Mouse (Mus musculus): Measurements from ENCODE around the gene AW011738.

AW011738 gene

DNA sequence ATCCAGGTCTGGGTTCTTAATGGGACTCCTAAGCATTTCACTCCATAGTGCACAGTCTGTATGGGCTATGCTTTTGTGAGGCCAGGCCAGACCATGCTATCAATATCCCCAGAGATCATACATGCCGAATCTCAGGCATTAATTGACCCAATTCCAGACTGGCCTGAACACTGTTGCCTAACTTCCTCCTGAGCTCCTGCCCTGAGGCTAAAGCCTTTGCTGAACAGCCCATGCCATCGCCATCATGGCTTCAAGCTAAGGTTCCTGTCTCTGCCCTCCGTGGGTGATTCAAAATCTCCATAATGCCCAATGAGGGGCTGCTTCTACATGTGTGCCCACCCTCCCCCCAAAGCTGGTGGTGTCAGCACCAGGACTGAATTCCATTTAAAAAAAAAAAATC lies 49.5 kb downstream of the AW011738 start:
- no peak for TF ChIP-seq GATA4 (IDR thresholded peaks at IDR 0.05; ENCODE audit: insufficient replicate concordance, low read length)

DNA sequence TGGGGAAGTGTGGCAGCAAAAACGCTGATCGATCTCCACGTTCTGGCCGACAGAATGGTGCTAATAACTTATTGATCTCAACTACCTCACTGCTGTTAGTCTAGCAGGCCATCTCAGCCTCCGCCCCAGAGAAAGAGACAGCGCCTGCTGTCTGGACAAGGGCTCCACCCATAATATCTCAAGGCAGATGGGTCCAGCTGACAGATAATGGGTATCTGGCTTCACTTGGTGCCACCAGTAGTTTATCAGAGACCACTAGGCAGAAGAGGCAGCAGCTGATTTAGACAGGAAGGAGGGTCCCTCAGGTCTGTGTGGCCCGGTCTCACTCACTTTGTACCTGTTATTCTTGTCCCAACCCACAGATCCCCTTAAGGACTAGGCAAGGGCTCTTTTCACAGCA lies 49.9 kb downstream of the AW011738 start:
- TF ChIP-seq GATA4 (IDR thresholded peaks at IDR 0.05; ENCODE audit: insufficient replicate concordance, low read length): no peak

DNA sequence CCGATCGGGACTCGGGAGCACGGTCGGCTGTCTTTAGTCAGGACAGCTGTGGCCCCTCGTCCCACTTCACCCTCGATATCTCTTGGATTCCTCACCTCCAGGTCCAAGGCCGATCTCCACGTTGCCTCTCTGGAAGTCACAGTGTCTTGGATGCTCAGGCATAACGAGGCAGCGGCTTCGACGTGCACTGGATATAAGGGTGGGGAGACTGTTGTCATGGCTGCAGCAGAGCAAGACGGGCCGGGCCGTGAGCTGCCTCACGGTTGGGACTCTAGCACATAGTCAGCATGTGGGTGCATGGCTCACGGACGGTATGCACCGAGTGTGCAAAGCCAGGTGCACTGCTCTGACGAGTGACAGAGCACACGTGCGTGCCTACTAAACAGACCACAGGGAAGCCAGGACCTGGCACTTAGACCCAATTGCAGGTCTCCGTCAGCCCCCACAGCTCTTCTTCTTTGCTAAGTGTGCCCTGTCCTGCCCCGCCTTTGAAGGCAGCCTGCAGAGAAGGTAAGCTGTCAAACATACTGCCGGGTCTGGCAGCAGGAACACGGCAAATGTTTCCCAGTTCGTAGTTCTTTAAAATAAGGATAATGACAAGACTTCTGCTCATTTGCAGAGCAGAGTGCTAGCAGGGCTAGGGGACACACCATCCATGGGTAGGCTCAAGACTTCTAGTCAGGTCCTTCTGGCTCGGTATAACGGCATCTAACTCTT lies 51.4 kb downstream of the AW011738 start:
- no peak for TF ChIP-seq GATA4 (IDR thresholded peaks at IDR 0.05; ENCODE audit: insufficient replicate concordance, low read length)

Data from liver, adult (tissue).